Mouse (Mus musculus): ENCODE results near the gene Ctcf. TPM values are rescaled to one million over a fixed set of nuclear protein-coding genes. Genes with fewer than 3 reads are reported as not detected.

The Ctcf gene
- polyA plus RNA-seq, 1 experiment = 37.1 TPM

DNA sequence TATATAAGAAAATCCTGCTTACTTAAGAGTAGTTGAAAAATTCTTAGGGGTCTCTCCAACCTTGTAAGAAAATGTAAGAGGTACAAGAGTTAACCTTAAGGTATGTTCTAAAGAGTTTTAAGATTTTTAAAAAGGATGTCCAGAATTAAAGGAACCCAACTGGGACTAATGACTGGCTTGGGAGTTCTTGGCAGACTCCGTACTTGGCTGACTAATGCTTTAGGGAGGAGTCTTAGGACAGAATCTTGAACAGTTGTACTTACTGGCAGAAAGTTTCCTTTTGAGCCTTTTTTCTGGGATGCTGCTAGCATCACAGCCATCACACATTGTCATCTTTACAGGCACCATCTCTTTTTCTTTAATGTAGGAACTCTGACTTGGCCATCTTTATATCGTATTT, 4.1 kb downstream of the Ctcf start:
- no peak for DNase-seq (ENCODE audit: extremely low spot score in 1 of 2, low spot score in 1 of 2)

DNA sequence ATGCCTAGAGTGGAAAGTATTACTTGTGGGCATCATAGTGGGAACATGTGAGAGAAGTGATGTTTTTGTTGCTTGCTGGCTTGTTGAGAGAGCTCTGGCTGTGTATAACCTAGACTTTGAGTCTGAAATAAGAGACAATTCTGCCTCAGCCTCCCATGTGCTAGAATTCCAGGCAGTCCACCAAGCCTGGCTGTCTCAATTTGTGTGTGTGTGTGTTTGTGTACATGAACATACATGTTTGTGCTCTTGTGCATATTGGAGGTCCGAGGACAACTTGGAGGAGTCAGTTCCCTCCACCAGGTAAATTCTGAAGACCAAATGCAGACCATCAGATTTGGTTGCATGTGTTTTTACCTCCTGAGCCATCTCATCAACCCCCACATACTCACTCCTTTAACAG, 8.8 kb downstream of the Ctcf start:
- no peak for DNase-seq (ENCODE audit: extremely low spot score in 1 of 2, low spot score in 1 of 2)

DNA sequence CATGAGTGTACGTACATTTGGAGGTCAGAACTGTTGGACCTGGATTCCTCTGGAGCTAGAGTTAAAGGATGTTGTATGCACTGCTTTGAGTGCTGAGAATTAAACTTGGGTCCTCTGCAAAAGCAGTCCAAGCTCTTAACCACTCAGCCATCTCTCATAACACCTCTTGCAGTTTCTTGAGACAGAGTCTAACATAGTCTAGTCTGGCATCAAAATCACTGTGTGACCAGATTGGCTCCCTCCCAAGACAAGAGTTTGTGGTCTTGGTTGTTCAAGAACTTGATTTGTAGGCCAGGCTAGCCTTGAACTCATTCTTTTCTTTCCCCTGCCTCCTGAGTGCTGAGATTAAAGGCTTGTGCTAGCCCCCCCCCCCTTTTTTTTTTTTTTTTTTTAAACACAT, 12.6 kb downstream of the Ctcf start:
- DNase-seq (ENCODE audit: extremely low spot score in 1 of 2, low spot score in 1 of 2) = no peak

DNA sequence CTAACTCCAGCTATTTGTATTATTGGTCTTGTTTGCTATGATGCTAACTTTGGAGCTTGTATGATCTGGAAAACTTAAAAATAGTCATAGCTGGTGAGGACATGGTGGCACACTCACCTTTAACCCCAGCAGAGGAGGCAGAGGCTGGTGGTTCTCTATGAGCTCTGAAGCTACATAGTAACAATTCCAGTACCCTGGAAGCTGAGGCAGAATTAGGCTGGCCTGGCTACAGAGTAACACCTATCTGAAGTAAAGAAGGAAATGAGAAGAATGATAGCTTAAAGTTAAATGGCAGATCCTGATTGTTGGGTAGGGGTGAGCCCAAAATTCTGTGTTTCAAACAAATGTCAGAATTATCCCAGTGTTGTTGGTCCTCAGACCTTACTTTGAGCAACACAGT, 21.3 kb downstream of the Ctcf start:
- no peak for DNase-seq (ENCODE audit: extremely low spot score in 1 of 2, low spot score in 1 of 2)

DNA sequence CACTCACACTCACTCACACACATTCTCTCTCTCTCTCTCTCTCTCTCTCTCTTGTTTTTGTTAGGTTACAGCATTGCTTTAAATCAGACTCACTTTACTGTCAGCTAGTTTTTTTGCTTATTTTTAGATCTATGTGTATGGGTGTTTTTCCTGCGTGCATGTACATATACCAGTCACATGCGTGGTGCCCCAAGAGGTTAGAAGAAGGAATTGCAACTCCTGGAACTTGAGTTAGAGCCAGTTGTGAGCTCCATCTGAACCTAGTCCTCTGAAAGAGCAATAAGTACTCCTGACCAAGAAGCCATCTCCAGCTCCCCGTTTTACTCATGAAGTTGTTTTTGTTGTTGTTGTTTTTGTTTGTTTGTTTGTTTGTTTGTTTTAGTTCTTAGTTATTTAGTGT, 24.8 kb downstream of the Ctcf start:
- DNase-seq (ENCODE audit: extremely low spot score in 1 of 2, low spot score in 1 of 2) = peak in 1 of 2 experiments; percentile 38

DNA sequence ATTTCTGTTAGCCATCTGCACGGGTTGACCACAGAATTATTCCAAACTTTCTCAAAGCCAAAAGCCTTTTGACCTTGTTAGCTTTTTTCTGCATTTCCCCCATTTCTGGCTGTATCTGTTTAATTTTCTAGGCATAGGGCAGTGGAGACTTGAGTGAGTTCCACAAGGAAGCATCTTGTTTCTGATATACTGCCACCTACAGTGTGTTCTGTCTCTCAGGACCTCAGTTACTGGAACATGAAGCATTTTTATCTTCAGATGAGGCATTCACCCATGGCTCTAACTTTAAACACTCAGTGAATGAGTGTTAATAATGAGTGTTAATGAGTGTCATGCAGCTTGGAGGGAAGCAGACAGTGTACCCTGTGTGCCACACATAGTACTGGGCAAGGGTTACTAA, 41.5 kb downstream of the Ctcf start:
- no peak for DNase-seq (ENCODE audit: extremely low spot score in 1 of 2, low spot score in 1 of 2)

DNA sequence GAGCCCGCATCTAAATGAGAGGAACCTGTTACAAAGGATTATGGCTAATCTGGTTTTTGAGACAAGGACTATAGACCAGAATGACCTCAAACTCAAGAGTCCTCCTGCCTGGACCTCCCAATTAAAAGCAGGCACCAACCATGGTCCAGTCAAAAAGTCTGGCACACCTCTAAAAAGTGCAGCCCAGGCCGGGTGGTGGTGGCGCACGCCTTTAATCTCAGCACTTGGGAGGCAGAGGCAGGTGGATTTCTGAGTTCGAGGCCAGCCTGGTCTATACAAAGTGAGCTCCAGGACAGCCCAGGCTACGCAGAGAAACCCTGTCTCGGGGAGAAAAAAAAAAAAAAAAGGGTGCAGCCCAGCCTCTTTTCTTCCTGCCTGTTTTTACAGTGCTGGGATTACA, 49.0 kb downstream of the Ctcf start:
- no peak for DNase-seq (ENCODE audit: extremely low spot score in 1 of 2, low spot score in 1 of 2)

DNA sequence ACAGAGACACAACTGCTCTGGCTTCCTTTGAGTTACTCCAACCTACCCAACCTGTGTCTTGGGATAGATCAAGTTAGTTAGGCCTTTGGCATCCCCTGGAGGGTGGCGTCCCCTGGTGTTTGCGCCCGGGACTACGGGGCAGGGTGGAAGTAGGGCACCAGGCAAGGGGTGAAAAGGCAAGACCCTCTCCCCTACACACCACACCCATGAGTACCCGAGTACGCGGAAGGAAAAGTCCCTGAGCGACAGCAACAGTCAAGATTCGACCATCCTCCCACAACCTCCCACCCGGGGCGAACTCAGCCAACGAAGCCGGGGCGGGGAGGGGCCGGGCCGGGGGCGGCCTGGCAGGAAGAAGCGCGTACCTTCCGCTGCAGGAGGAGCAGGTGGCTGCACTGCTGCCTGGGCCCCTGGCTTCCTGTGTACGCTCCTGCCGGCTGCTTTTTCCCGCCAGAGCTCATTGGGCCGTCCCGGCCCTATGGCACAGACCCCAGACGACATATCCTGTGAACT, 49.5 kb downstream of the Ctcf start, which contains the start of gene Carmil2:
Gene Carmil2, plus strand, starts transcription at position 479 of the 513 bp plus-strand sequence.
- no peak for DNase-seq (ENCODE audit: extremely low spot score in 1 of 2, low spot score in 1 of 2)

DNA sequence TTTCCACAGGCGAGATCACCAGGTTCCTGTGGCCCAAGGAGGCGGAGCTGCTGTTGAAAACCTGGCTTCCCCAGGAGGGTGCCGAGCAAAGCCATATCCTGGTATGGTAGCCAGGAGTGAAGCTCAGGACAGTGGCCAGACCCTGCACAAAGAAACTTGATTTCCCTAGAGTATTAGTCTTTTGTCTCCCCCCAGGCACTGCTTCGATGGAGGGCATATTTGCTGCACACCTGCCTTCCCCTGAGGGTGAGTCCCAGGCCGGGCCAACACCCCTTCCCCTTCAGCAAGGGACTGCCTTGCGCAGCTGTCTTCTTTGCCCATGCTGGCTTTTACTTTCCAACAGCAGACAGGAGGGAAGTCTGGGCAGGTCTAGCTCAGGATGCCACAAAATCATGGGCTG, 50.2 kb downstream of the Ctcf start:
- no peak for DNase-seq (ENCODE audit: extremely low spot score in 1 of 2, low spot score in 1 of 2)

DNA sequence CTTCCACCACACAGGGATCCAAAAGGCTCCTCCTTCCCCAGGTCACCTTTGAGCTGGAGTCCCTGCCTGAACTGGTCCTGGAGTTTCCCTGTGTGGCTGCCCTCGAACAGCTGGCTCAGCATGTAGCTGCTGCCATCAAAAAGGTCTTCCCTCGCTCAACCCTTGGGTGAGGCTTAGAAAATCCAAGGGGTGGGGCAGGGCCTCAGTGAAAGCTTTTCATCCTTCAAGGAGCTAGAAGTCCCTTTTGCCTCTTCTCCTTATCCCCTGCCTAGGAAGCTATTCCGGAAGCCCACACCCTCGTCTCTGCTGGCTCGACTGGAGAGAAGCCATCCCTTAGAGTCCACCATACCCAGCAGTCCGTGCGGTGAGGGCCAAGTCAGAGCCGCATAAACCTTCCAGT, 51.1 kb downstream of the Ctcf start:
- DNase-seq (ENCODE audit: extremely low spot score in 1 of 2, low spot score in 1 of 2) = no peak

DNA sequence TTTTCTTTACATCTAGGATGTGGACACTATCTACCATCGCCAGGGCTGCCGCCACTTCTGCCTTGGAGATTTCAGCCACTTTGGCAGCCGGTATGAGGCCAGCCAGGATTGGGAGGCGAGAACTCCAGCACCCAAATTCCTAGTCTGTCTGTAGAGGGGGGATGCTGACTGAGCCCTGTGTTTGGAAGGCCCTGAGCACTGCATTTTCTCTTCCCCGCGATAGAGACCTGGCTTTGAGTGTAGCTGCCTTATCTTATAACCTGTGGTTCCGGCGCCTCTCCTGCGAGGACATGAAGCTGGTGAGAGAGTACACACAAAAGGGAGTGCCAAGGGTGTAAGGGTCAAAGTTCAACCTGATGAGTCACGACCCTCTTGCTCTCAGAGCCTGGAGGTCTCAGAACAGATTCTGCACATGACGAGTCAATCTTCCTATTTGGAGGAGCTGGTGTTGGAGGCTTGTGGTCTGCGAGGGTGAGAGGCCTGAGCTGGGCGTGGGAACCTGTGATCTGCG, 51.9 kb downstream of the Ctcf start:
- no peak for DNase-seq (ENCODE audit: extremely low spot score in 1 of 2, low spot score in 1 of 2)

DNA sequence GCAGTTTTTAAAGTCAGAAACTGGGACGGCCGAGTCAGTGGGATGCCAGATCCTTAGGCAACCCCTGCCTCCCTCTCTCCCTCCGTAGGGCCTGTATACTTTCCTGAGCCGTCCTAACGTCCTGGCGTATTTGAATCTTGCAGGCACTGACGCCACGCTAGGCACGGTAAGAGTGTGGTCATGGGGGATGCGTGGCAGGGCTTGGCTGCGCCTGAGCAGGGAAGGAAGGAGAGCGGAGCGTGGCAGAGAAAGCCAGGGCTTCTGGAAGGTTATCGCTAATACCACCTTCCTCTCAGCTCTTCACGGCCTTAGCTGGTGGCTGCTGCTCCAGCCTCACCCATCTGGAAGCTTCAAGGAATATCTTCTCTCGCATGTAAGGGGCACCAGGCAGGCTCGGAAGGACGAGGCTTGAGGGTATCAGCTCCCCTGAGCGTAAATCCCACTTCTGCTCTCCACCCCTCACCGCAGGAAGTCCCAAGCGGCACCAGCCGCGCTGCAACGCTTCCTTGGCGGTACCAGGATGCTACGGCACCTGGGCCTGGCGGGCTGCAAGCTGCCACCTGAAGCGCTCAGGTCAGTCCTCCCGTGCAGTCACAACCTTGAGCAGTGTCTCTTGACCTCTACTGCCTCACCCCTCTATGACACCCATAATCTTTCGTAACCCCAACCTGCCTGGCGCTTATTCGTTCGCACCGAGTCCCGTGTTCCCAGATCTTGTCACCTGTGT, 53.1 kb downstream of the Ctcf start:
- DNase-seq (ENCODE audit: extremely low spot score in 1 of 2, low spot score in 1 of 2) = no peak

DNA sequence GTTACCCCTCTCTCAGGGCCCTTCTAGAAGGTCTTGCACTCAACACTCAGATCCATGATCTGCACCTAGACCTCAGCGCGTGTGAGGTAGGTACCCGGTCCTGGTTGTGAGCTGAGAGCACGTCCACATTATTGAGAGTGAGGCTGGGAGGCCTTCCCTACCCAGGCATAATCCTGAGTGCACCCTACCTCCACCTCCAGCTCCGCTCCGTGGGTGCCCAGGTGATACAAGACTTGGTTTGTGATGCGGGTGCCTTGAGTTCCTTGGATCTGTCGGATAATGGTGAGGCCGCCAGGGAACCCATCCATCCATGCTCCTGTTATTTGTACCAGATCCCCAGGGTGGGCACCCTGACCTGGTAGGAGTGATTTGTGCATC, 53.6 kb downstream of the Ctcf start:
- DNase-seq (ENCODE audit: extremely low spot score in 1 of 2, low spot score in 1 of 2) = no peak

DNA sequence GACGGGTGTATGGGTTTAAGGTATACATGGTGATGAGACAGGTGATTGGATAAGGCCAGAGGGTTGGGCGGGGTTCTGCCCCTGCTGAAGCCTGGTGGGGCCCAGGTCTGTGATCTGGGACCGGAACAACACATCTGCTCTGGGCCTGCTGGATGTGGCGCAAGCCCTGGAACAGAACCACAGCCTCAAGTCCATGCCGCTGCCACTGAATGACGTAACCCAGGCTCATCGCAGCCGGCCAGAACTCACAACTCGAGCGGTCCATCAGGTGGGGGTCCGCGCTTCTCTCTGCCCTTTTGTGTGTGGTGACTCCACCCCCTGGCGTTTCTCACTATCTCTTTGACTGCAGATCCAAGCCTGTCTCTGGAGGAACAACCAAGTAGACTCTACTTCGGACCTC, 54.6 kb downstream of the Ctcf start:
- no peak for DNase-seq (ENCODE audit: extremely low spot score in 1 of 2, low spot score in 1 of 2)

DNA sequence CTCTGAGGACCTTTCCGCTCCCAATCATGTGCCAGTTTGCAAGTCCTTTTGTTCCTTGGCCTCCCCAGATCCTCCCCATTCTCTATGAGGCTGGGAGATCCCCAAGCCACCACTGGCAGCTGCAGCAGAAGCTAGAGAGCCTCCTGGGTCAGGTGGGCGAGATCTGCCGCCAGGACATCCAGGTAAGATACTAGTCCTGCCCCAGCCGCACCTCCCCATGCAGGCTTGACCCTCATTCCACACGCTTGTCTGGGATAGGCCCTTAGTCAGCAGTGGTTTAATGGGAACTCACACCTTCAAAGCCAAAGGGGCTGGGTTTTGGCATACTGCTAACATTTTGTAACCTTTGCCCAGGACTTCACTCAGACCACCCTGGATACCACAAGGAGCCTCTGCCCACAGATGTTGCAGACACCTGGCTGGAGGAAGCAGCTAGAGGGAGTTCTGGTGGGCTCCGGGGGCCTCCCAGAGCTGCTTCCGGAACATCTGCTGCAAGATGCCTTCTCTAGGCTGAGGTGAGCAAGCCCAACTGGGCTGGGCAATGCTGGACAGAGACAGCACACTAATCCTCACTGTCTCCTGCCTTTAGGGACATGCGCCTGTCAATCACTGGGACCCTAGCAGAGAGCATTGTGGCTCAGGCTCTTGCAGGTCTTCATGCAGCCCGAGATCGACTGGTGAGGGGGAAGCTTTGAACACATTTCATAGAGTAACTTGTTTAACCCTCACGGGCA, 56.2 kb downstream of the Ctcf start:
- DNase-seq (ENCODE audit: extremely low spot score in 1 of 2, low spot score in 1 of 2) = no peak

DNA sequence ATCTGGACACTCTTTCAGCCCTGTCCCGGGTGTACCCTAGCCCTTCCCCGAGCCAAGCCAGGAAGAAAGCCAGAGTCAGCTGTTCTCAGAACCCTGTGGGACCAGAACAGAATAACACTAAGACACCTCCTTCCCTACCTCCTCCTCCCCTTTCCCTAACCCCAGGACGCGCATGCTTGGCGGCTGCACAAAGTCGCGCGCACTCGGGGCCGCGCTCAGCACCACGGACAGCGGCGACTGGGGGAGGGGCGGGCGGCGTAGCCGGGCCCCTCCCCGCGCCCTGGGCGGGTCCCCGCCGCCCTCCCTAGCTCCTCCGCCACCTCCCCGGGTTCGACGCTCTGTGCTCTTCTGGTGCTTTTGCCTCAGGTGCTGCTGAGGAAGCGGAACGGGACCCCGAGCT, 57.3 kb downstream of the Ctcf start:
- DNase-seq (ENCODE audit: extremely low spot score in 1 of 2, low spot score in 1 of 2) = peak in 1 of 2 experiments; percentile 85

DNA sequence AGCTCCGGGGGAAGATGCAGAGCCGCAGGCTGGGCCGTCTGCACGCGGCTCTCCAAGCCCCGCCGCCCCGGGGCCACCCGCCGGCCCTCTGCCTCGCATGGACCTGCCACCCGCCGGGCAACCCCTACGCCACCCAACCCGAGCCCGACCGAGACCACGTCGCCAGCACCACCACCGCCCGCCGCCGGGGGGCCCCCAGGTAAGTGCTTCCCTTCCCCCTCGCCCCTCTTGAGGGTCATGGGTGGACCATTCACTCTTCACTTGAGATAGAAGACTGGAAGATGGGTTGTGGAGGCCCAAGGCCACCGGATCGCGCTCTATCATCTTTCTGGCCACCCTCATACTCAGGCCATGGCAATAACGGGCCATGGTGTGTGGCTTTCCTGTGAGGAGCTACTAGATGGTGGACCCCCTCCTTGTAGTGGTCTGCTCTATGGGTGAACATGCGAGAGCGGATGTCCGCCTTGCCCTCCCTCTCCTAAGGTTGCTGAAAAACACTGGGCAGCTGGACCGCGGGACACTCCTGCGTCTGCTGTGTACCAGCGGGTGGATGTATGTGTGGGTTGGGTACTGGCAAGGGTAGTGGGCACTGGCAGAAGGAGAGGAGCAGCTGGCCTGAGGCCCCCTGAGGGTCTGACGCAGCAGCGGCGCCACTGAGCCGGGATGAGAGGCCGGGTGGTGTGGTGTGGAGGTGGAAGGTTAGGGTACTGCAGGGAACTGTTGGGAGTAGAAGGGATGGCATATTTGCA, 57.9 kb downstream of the Ctcf start:
- DNase-seq (ENCODE audit: extremely low spot score in 1 of 2, low spot score in 1 of 2) = peak in 1 of 2 experiments; percentile 47

DNA sequence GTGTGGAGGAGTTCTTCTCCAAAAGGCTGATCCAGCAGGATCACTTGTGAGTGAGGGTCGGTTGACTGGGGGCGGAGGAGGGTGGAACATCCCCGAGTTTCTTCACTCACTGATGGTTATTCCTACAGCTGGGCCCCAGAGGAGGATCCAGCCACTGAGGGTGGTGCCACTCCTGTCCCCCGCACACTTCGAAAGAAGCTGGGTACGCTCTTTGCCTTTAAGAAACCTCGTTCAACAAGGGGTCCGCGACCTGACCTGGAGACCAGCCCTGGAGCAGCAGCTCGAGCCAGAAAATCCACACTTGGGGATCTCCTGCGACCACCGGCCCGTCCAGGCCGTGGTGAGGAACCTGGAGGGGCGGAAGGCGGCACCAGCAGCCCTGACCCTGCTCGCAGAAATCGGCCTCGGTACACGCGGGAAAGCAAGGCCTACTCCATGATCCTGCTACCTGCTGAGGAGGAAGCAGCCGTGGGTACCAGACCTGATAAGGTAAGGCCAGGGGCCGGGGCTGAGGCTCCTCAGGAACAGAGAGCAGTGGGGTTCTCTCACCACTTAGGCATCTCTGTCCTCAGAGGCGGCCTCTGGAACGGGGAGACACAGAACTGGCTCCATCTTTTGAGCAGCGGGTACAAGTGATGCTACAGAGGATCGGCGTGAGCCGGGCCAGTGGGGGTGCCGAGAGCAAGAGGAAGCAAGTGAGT, 58.9 kb downstream of the Ctcf start:
- no peak for DNase-seq (ENCODE audit: extremely low spot score in 1 of 2, low spot score in 1 of 2)

DNA sequence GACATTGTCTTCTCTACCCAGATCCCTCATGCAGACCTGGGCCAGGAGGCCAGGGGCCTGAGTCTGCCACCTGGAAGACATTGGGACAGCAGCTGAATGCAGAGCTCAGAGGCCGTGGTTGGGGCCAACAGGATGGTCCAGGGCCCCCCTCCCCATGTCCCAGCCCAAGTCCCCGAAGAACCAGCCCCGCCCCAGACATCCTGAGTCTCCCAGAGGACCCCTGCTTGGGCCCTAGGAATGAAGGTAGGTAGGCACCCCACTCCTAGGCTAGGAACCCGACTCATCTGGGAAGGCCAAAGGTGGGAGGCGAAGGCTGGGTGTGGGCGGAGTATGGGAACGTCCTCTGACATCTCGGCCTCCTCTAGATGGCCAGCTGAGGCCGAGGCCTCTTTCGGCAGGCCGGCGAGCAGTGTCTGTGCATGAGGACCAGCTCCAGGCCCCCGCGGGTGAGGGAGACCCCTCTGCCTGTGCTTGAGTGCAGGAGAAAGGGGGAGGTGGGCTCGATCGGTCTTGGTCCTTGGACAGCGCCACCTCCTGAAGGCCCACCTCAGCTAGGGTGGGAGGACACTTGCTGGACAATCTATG, 60.9 kb downstream of the Ctcf start:
- DNase-seq (ENCODE audit: extremely low spot score in 1 of 2, low spot score in 1 of 2) = no peak

DNA sequence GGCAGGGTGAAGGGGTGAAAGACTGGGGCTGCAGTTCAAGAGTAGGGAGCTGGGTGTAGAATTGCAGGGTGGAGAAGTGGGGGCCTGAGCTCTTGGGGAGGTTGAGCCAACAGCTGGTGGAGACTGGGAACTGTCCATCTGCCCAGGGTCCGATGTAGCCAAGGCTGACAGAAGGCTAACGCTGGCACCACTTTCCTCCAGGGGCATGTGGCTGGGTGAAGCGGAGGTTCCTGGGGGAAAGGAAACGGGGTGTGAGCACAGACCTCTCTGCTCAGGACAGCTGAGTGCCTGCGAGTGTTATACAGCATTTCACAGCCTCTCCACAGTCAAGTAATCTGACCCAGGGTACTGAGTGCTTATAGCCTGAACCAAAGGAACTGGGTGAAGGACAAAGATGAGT, 62.4 kb downstream of the Ctcf start:
- DNase-seq (ENCODE audit: extremely low spot score in 1 of 2, low spot score in 1 of 2) = no peak
